Mouse (Mus musculus) kidney, postnatal 0 days (tissue): ENCODE data around the gene Clip2. TPM values are rescaled to one million over a fixed set of nuclear protein-coding genes. Genes with fewer than 3 reads are reported as not detected.
A peak's percentile ranks its signal among the peaks of the same experiment; 100 is the strongest.

ENCODE experiments used
- ATAC-seq: fragments of 200-750 bp; cut with Nextera tagmentation; replicated peaks from 2 replicates; pipeline ENCODE4 v1.8.0; 2017; ENCODE audit warnings: low read depth, moderate number of reproducible peaks, moderate TSS enrichment, moderate library complexity; ENCODE audit not compliant: low FRiP score
- DNase-seq: peaks from one replicate; pipeline ENCODE4 v3.0.0-alpha.2; 2016; ENCODE audit warnings: low spot score
- H3K27ac ChIP-seq: fragments of 300-500 bp; sonication (generic); 2 replicates; pipeline ENCODE4 v1.5.1; 2014; ENCODE audit warnings: mild to moderate bottlenecking
- H3K27me3 ChIP-seq: fragments of 300-500 bp; sonication (generic); 2 replicates; pipeline ENCODE4 v1.6.1; 2014; ENCODE audit warnings: low read length, mixed read lengths; ENCODE audit not compliant: insufficient read depth
- H3K36me3 ChIP-seq: fragments of 300-500 bp; sonication (generic); 2 replicates; pipeline ENCODE4 v1.6.1; 2014; ENCODE audit warnings: low read length, mixed read lengths; ENCODE audit not compliant: insufficient read depth
- H3K4me1 ChIP-seq: fragments of 300-500 bp; sonication (generic); replicated peaks from 2 replicates; pipeline ENCODE4 v1.6.1; 2014; ENCODE audit warnings: antibody characterized with exemption, low read length, mixed read lengths; ENCODE audit not compliant: insufficient read depth
- H3K4me2 ChIP-seq: fragments of 300-500 bp; sonication (generic); 2 replicates; pipeline ENCODE4 v1.6.1; 2014; ENCODE audit warnings: mild to moderate bottlenecking, low read length, moderate library complexity, mixed read lengths
- H3K4me3 ChIP-seq: fragments of 300-500 bp; sonication (generic); replicated peaks from 2 replicates; pipeline ENCODE4 v1.5.1; 2014; ENCODE audit warnings: low read depth, low read length
- H3K9ac ChIP-seq: fragments of 300-500 bp; sonication (generic); 2 replicates; pipeline ENCODE4 v1.6.1; 2014; ENCODE audit warnings: low read depth, low read length
- H3K9me3 ChIP-seq: fragments of 300-500 bp; sonication (generic); replicated peaks from 2 replicates; pipeline ENCODE4 v1.6.1; 2016; ENCODE audit warnings: low read length, inconsistent platforms, mixed read lengths
- CTCF ChIP-seq: IDR thresholded peaks from 2 replicates; pipeline ENCODE4 v1.5.1; 2016; ENCODE audit warnings: antibody characterized with exemption, low read depth, mild to moderate bottlenecking, moderate library complexity
- WGBS: fragments of 180-500 bp; shearing (Covaris S2); extraction: QIAGEN DNeasy Blood & Tissue Kit; methylation state at CpG from one replicate; pipeline ENCODE4 v1.1.7; 2014; 5-methylcytosine and 5-hydroxymethylcytosine counted together
- polyA plus RNA-seq: library from polyadenylated mRNA; unstranded; fragments of >200 nt; fragmentation: Nextera tagmentation; extraction: Ambion mirVana; gene quantifications from 2 replicates; pipeline ENCODE4 v1.2.1, GENCODE M21; 2015

The Clip2 gene
- polyA plus RNA-seq, 1 experiment from 2014 or later: 3.3 TPM

DNA sequence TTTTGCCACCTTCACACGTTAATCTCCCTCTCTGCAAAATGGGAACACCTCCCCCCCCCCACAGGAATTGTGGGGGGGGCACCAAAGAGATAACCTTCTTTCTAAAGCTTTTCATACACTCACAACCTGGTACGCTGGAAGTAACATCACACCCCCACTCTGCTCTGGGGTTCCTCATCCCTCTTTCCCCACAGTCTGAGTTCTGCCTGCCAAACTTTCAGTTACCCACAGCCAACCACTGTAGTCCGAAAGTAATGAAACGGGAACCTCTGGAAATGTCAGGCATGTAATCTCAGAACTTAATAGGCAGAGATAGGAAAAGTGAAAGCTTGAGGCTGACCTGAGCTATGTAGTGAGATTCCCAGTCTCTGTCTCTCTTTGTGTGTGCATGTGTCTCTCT lies 15.2 kb upstream of the Clip2 start:
- ATAC-seq (no peak), DNase-seq (no peak)
- H3K9ac ChIP-seq: no peak overlapping the region
- no peak overlapping the region for H3K27ac ChIP-seq
- H3K4me2 ChIP-seq: no peak overlapping the region
- 84% methylated on average over 4 of the region's 4 CpGs for WGBS
- H3K36me3 ChIP-seq: no peaks in the 10 kb centered on the region
- H3K4me1 ChIP-seq: peaks cover 12% of the 10 kb centered on the region; the same call in 1 of the 2 replicates
- no peaks in the 10 kb centered on the region for H3K27me3 ChIP-seq
- no peak for TF ChIP-seq CTCF
- H3K4me3 ChIP-seq: no peak overlapping the region
- no peaks in the 10 kb centered on the region for H3K9me3 ChIP-seq

DNA sequence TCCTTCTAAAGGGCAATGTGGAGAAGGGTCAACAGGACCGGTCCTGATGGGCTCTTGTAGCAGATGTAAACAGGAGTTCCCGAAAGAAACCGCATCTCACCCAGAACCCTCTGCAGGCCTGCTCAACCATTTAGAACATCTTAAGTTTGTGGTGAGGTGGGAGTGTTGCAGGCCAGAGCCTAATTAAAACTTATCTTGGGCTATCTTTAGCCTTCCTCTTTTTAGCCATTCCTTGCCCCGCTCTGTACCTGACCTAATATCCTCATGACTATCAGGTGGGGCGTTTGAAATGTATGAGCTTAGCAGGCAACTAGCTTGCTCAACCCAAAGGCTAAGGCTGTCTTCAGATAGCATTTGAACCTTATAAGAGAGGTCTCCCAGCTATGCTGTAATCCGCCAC lies 13.5 kb upstream of the Clip2 start:
- no peak for ATAC-seq
- no peak for DNase-seq
- Histone ChIP-seq H3K4me2 (no peak overlapping the region), H3K4me1 (0 out of 2 replicates have a peak, but pooled peaks cover 8% of the 10 kb centered on the region), H3K4me3 (no peak overlapping the region), H3K9ac (no peak overlapping the region), H3K27ac (no peak overlapping the region), H3K36me3 (no peaks in the 10 kb centered on the region), H3K27me3 (no peaks in the 10 kb centered on the region), H3K9me3 (no peaks in the 10 kb centered on the region)
- WGBS: 82% methylated on average over 6 of the region's 6 CpGs
- TF ChIP-seq CTCF: no peak

- no peak for TF ChIP-seq CTCF
- no peak for ATAC-seq
Observed at GRCm38 (mm10) chr5:134564272-134564671, 12.0 kb upstream of the Clip2 start.

DNA sequence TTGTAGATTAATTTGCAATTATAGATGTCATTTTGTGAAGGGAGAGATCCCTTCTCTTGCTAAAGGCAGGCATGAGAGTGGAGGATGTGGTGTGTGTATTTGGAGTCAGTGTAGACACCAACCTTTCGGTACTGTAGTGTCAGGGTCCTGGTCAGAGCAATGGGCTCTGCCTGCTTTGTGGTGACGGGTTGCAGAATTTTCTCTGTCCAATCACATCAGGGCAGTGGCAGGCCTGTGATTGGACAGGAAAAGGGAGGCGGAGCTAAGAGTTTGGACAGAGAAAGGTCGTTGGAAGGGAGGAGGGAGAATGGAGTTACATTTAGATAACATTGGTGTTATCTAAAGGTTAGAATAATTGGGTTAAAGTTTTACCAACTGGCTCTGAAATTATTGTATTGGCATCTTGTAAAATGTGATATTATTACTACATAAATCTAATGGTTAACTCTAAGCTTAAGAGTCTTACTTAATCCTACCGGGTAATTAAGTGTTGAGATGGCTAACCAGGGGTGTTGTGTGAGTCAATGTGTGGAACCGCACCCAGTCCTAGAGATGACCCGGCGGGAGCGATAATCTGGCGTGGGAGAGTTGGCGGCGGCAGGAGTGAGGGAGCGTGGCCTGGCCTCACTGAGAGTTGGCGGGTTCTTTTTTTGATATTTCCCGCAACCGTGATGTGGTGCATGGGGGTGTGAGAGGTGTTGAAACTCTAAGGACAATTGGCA lies 8.4 kb upstream of the Clip2 start:
- Histone ChIP-seq H3K4me2 (no peak overlapping the region), H3K36me3 (no peaks in the 10 kb centered on the region), H3K4me3 (no peak overlapping the region), H3K9ac (no peak overlapping the region), H3K4me1 (0 out of 2 replicates have a peak, but pooled peaks cover under 1% of the 10 kb centered on the region), H3K27ac (no peak overlapping the region), H3K27me3 (no peaks in the 10 kb centered on the region), H3K9me3 (no peaks in the 10 kb centered on the region)
- WGBS: 81% methylated on average over 16 of the region's 16 CpGs
- ATAC-seq: no peak
- DNase-seq: no peak
- no peak for TF ChIP-seq CTCF

More at GRCm38 (mm10) chr5:134564272-134564671, 12.0 kb upstream of the Clip2 start:
- WGBS: 95% methylated on average over 2 of the region's 2 CpGs
- no peak overlapping the region for H3K9ac ChIP-seq
- H3K36me3 ChIP-seq: no peaks in the 10 kb centered on the region
- no peak for DNase-seq
- H3K27me3 ChIP-seq: no peaks in the 10 kb centered on the region
- no peak overlapping the region for H3K27ac ChIP-seq
- 0 out of 2 replicates have a peak, but pooled peaks cover 8% of the 10 kb centered on the region for H3K4me1 ChIP-seq
- H3K4me3 ChIP-seq: no peak overlapping the region
- no peak overlapping the region for H3K4me2 ChIP-seq
- H3K9me3 ChIP-seq: no peaks in the 10 kb centered on the region

- no peak within 1 kb of the TSS for H3K4me2 ChIP-seq
- H3K27ac ChIP-seq: no peak within 1 kb of the TSS
- TF ChIP-seq CTCF: no peak
- no peaks in the 10 kb centered on the region for H3K9me3 ChIP-seq
- no peak within 1 kb of the TSS for H3K4me3 ChIP-seq
- no peak for DNase-seq
- H3K36me3 ChIP-seq: no peaks in the 10 kb centered on the region
- no peaks in the 10 kb centered on the region for H3K27me3 ChIP-seq
- H3K9ac ChIP-seq: no peak within 1 kb of the TSS
- ATAC-seq: no peak
- WGBS: 86% methylated on average over 7 of the region's 7 CpGs
- H3K4me1 ChIP-seq: peaks cover 3% of the 10 kb centered on the region; the same call in 1 of the 2 replicates
Observed at GRCm38 (mm10) chr5:134560071-134560449, 7.8 kb upstream of the Clip2 start, which contains the start of gene Syna. Syna (minus strand) TSS chr5:134560171.

- H3K4me2 ChIP-seq: 0 out of 2 replicates have a peak overlapping the region, but pooled peaks have one; percentile 8
- no peaks in the 10 kb centered on the region for H3K9me3 ChIP-seq
- DNase-seq (peak; percentile 87), ATAC-seq (0 out of 2 replicates have a peak, but pooled peaks have one; percentile 20)
- H3K27me3 ChIP-seq: no peaks in the 10 kb centered on the region
- TF ChIP-seq CTCF: no peak
- H3K27ac ChIP-seq: peak overlapping the region; percentile 68
- no peak overlapping the region for H3K9ac ChIP-seq
- no peaks in the 10 kb centered on the region for H3K36me3 ChIP-seq
- peaks cover 15% of the 10 kb centered on the region; the same call in 1 of the 2 replicates for H3K4me1 ChIP-seq
- 8% methylated on average over 20 of the region's 20 CpGs for WGBS
- no peak overlapping the region for H3K4me3 ChIP-seq
Observed at GRCm38 (mm10) chr5:134555463-134556164, 3.4 kb upstream of the Clip2 start.
